Mouse (Mus musculus) duodenum, adult 2 months (tissue): ENCODE results near the gene Scrn2. TPM values are rescaled to one million over a fixed set of nuclear protein-coding genes. Genes with fewer than 3 reads are reported as not detected.

Experiments used
- polyA plus RNA-seq: library from polyadenylated mRNA; depleted of rRNA; stranded (reverse); fragments of >200 nt; gene quantifications from 2 replicates; pipeline ENCODE4 v1.2.3, GENCODE M21; 2012; ENCODE audit warnings: low replicate concordance; rRNA removed

Scrn2 gene
- polyA plus RNA-seq = 42.2 and 72.9 TPM in 2 replicates

GRCm38 (mm10) chr11:97029686-97030417 is at the start of gene Scrn2:
Gene Scrn2 (plus strand): TSS chr11:97029938.

DNA sequence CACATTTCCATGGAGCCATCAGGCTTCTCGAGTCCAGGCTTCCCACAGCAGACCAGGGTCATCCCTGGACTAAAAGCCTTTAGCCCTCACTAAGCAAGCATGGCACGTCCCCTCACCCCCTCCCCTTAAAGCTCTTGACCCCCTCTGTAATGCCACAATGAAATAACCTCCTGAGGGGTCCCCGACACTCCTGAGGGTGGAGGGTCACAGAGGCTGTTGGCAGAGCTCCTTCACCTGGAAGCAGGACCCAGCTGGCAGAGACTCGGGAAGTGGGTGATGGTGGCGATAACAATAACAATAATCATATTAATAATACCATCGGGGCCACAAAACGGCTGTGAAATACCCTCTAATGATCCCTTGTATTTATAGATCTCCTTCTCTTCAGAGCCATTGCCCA is 46.9 kb upstream of the Scrn2 start, which contains the start of gene Sp2:
Sp2 (minus strand) TSS at position 101 of the 400 bp plus-strand sequence.

GRCm38 (mm10) chr11:97013121-97013670 is 16.5 kb upstream of the Scrn2 start, which contains the start of gene Sp6:
Gene Sp6 (plus strand): TSS chr11:97013394.

DNA sequence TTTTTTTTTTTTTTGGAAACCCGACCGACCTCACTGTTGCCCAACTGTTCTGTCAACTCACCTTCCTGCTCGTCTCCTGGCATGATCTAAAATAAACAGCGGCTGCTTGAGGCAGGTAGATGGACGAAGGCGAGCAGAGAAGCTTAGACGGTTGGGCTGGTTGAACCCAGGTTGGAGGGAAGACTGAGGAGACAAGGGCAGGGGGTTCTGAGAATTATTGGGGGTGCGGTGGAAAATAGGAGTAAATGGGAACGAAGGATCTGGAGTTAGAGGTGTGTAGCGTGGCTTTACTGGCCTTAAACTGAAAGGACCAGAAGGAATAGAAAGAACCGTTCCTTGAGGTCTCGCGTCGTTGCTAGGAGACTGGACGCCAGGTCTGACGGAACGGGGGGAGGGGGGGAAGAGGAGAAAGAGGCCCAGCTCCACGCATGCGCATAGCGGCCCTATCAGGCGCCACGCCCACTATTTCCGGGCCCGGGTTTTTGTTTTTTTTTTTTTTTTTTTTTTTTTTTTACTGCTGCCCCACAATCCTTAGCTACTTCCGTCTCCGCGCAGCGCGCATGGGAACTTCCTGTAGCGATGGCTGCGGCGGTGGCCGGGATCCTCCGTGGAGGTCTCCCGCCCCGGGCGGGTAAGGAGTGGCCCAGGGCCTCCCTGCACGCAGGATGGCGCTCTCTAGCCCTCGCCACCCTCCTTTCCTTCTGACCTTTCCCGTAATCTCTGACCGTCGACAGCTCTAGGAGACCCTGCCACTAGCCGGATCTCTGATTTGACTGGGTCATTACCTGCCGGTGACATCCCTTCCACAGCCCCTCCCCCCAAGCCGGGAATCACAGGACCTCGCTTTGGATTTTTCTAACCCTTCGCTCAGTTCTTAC is 11.5 kb downstream of the Scrn2 start, which contains the start of the genes Lrrc46 and Mrpl10:
Lrrc46 (minus strand) TSS at position 386 of the 878 bp plus-strand sequence.
Mrpl10 (plus strand) TSS at position 539 of the 878 bp plus-strand sequence.

GRCm38 (mm10) chr11:97050216-97050943 is 20.6 kb downstream of the Scrn2 start, which contains the start of gene Osbpl7:
Gene Osbpl7 (plus strand): TSS chr11:97050628.

Other genes with a start within 250 kb of the Scrn2 start
- 13.6 and 30.0 TPM in 2 replicates for gene Cbx1, start 240.8 kb upstream of the Scrn2 start, polyA plus RNA-seq
- 90.9 and 94.9 TPM in 2 replicates for gene Nfe2l1, start 200.0 kb upstream of the Scrn2 start, polyA plus RNA-seq
- gene Copz2, start 180.1 kb upstream of the Scrn2 start, polyA plus RNA-seq = 15.0 and 21.7 TPM in 2 replicates
- 26.8 and 31.3 TPM in 2 replicates for gene Cdk5rap3, start 113.4 kb upstream of the Scrn2 start, polyA plus RNA-seq
- gene Prr15l, start 101.8 kb upstream of the Scrn2 start, polyA plus RNA-seq = 171 and 324 TPM in 2 replicates
- gene Pnpo, start 86.0 kb upstream of the Scrn2 start, polyA plus RNA-seq = 58.4 and 64.1 TPM in 2 replicates
- 12.0 and 15.1 TPM in 2 replicates for gene Sp2, start 47.0 kb upstream of the Scrn2 start, polyA plus RNA-seq
- gene Sp6, start 16.5 kb upstream of the Scrn2 start, polyA plus RNA-seq = 0.13 and 0.56 TPM in 2 replicates
- gene Lrrc46, start 11.5 kb downstream of the Scrn2 start, polyA plus RNA-seq = 0.20 TPM in 1 of 2 replicates, not detected in the other
- gene Mrpl10, start 11.6 kb downstream of the Scrn2 start, polyA plus RNA-seq = 68.7 and 98.1 TPM in 2 replicates
- gene Osbpl7, start 20.7 kb downstream of the Scrn2 start, polyA plus RNA-seq = 21.8 and 23.0 TPM in 2 replicates
- gene Tbx21, start 85.4 kb downstream of the Scrn2 start, polyA plus RNA-seq = 0.54 and 2.3 TPM in 2 replicates
- 8.4 and 14.9 TPM in 2 replicates for gene Tbkbp1, start 121.6 kb downstream of the Scrn2 start, polyA plus RNA-seq
- gene Kpnb1, start 157.9 kb downstream of the Scrn2 start, polyA plus RNA-seq = 4.6 and 7.9 TPM in 2 replicates